Mouse (Mus musculus): ENCODE data around the gene Rnf157. TPM values are rescaled to one million over a fixed set of nuclear protein-coding genes. Genes with fewer than 3 reads are reported as not detected.
"Not testable (repeated sequence)": the region's sequence is repeated elsewhere in the genome, so short reads cannot be mapped to it uniquely, and the experiment has no call there.

Gene Rnf157
- polyA plus RNA-seq, 1 experiment from 2014 or later: 18.3 TPM

DNA sequence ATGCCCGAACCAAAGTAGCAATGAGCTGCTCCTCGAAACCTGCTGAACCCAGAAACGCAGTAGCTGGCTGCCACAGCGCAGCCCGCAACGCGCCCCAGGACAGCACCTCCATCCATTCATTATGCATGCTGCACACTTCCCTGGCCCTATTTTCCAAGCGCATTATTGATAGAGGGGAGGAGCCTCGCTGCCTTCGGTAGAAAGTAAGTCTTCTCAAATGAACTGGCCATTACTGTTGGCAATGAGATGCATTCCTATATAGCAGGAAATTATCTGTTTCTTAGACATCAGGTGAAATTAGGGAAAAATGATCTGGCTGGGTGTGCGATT, 14.5 kb downstream of the Rnf157 start:
- no peaks in the 10 kb centered on the region for H3K9me3 ChIP-seq (replicated peaks)
- DNase-seq (ENCODE audit: low spot score): no peak
- no peak overlapping the region for H3K27ac ChIP-seq
- H3K27me3 ChIP-seq (ENCODE audit: low read depth, poor library complexity, severe bottlenecking): no peaks in the 10 kb centered on the region
- H3K4me3 ChIP-seq: no peak overlapping the region
- peaks cover 29% of the 10 kb centered on the region for H3K36me3 ChIP-seq
- peaks cover 4% of the 10 kb centered on the region; the same call in 1 of the 2 replicates for H3K4me1 ChIP-seq
- 90% methylated on average over 11 of the region's 11 CpGs for WGBS

DNA sequence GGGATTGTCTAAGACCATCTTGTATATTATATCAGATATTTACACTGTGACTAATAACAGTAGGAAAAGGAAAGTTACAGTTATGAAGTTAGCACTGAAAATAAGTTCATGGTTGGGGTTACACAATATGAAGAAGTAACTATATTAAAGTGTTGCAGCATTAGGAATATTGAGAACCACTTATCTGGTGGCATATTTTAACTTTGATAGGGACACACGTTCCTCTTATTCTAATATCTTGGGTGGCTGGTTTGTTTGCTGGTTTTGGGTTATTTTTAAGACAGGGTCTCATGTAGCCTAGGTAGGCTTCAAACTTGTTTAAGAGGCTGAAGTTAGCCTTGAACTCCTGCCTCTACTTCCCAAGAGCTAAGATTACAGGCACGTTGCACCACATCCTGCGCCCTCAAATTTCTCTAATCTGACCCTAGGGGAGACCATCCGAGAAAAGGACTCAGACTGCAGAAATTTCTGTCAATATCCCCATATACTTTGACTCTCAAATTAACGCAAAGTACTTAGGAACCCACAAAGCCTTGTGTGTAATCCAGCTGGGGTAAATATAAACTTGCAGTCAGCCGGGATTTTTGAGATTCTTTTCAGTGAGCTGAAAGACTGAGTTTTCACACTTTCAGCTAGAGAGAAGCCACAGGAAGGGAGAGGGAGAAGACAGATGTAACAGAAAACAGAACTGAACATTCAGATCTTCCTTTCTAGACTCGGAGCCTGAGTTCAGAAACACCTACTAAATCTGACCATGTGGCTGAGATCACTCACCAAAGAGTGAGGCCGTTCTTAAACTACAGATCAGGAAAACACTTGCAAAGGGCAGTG, 15.1 kb downstream of the Rnf157 start:
- no peak overlapping the region for H3K4me3 ChIP-seq
- peaks cover 24% of the 10 kb centered on the region for H3K36me3 ChIP-seq
- no peak overlapping the region for H3K27ac ChIP-seq
- no peaks in the 10 kb centered on the region for H3K9me3 ChIP-seq (replicated peaks)
- no peak for DNase-seq (ENCODE audit: low spot score)
- H3K27me3 ChIP-seq (ENCODE audit: low read depth, poor library complexity, severe bottlenecking): no peaks in the 10 kb centered on the region
- WGBS: 85% methylated on average over 8 of the region's 8 CpGs
- H3K4me1 ChIP-seq: peaks cover 4% of the 10 kb centered on the region; the same call in 1 of the 2 replicates

DNA sequence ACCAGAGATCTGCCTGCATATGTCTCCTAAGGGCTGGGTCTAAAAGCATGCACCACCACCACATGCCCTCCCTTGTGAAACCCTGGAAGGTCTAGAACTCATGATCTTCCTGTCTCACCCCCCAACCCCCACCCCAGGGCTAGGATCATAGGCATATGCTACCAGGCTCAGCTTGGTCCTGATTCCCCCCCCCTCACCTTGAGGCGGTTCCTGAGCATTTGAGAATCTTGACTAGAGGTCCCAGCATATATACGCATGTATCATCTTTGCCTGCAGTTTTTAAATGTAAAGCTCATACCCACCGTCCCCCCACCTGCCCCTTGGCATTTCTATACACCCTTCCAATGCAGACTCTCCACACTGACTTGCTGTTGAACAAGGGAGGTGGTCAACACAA, 15.9 kb downstream of the Rnf157 start:
- Histone ChIP-seq H3K36me3 (peaks cover 24% of the 10 kb centered on the region), H3K4me3 (no peak overlapping the region), H3K27me3 (ENCODE audit: low read depth, poor library complexity, severe bottlenecking) (no peaks in the 10 kb centered on the region), H3K4me1 (peaks cover 4% of the 10 kb centered on the region; the same call in 1 of the 2 replicates), H3K9me3 (replicated peaks) (no peaks in the 10 kb centered on the region), H3K27ac (no peak overlapping the region)
- DNase-seq (ENCODE audit: low spot score): no peak
- WGBS: 89% methylated on average over 3 of the region's 3 CpGs

DNA sequence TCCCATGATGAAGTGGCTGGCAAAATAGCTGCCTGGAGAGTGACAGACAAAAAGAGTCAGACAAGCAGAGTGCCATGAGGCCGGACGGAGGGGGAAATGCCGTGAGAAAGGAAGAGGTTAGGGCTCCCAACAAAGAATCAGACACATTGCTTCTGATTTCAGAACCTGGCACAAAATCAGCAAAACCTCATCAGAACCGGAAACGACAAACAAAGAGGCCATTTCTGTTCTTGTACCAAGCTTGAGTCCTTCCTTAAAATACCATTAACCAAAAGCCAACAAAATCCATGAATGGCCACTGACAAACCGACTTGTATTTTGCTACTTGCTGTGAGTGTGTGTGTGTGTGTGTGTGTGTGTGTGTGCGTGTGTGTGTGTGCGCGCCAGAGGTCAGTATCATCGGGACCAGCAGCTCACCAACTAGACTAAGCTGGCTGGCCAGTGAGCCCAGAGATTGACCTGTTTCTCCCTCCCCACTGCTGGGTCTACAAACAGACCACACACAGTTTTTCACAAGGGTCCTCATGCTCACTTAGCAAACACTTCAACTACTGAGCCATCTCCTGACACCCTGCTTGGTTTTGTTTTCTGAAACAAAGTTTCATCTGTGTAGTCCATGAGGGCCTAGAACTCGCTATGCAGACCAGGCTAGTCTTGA, 16.4 kb downstream of the Rnf157 start:
- H3K36me3 ChIP-seq: peaks cover 24% of the 10 kb centered on the region
- no peak overlapping the region for H3K27ac ChIP-seq
- no peak overlapping the region for H3K4me3 ChIP-seq
- no peaks in the 10 kb centered on the region for H3K9me3 ChIP-seq (replicated peaks)
- H3K27me3 ChIP-seq (ENCODE audit: low read depth, poor library complexity, severe bottlenecking): no peaks in the 10 kb centered on the region
- 91% methylated on average over 11 of the region's 11 CpGs for WGBS
- H3K4me1 ChIP-seq: peaks cover 4% of the 10 kb centered on the region; the same call in 1 of the 2 replicates
- no peak for DNase-seq (ENCODE audit: low spot score)

DNA sequence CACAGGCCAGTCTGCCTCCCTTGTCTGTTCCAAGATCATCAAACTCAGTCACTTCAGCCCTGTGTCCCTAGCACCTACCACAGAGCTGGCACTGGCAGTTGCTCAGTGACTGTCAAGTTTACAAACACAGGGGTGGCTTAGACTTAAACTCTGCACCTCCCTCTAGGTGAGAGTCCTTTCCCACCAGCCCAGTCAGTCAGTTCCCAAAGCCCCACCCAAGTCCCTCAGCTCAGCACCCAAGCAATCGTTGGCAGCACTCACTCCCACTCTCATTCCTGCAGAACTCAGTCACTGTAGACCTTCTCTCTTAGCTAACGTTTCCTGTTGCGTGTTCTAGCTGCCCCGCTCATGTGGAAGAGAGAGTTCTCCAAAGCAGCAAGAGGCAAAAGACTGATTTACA, 18.1 kb downstream of the Rnf157 start:
- WGBS: 92% methylated on average over 4 of the region's 4 CpGs
- Histone ChIP-seq H3K36me3 (peaks cover 24% of the 10 kb centered on the region), H3K27ac (no peak overlapping the region)

DNA sequence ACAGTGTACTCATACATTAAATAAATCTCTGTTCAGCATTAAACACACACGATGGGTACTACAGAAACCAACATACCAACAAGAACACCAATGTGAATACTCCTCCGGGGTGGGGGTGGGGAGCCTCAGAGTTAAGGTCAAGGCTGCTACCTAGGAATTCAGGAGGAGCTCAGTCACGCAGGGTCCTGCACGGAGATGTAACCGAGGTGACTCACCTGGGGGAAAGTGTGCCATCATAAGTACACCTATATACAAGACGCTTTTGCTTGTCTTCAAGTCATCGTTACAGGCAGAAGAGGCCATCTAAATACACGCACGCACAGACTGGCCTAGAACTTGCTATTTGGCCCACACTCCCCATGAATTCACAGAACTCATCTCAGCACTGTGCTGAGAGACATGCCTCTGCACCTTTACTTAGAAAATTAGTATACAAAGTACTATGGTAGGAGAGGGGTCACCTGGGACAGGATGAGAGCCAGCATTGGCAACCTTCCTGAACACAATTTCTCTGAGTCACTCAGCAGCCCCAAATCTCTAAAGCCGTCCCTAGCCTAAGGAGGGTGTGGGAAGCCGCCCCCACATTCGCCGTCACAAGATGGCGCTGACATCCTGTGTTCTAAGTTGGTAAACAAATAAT, 23.9 kb downstream of the Rnf157 start:
- WGBS: 68% methylated on average over 14 of the region's 14 CpGs
- no peaks in the 10 kb centered on the region for H3K27me3 ChIP-seq (ENCODE audit: low read depth, poor library complexity, severe bottlenecking)
- H3K9me3 ChIP-seq (replicated peaks): no peaks in the 10 kb centered on the region
- peaks cover 27% of the 10 kb centered on the region for H3K4me1 ChIP-seq
- H3K4me3 ChIP-seq: peak overlapping the region; percentile 29; the same call in 1 of the 2 replicates
- peak overlapping the region; percentile 79 for H3K27ac ChIP-seq
- 0 out of 2 replicates have a peak, but pooled peaks cover 5% of the 10 kb centered on the region for H3K36me3 ChIP-seq
- DNase-seq (ENCODE audit: low spot score): peak; percentile 48

More for the DNA sequence above, 18.1 kb downstream of the Rnf157 start:
- H3K9me3 ChIP-seq (replicated peaks): no peaks in the 10 kb centered on the region
- DNase-seq (ENCODE audit: low spot score): no peak
- no peak overlapping the region for H3K4me3 ChIP-seq
- no peaks in the 10 kb centered on the region for H3K27me3 ChIP-seq (ENCODE audit: low read depth, poor library complexity, severe bottlenecking)
- peaks cover 4% of the 10 kb centered on the region; the same call in 1 of the 2 replicates for H3K4me1 ChIP-seq

DNA sequence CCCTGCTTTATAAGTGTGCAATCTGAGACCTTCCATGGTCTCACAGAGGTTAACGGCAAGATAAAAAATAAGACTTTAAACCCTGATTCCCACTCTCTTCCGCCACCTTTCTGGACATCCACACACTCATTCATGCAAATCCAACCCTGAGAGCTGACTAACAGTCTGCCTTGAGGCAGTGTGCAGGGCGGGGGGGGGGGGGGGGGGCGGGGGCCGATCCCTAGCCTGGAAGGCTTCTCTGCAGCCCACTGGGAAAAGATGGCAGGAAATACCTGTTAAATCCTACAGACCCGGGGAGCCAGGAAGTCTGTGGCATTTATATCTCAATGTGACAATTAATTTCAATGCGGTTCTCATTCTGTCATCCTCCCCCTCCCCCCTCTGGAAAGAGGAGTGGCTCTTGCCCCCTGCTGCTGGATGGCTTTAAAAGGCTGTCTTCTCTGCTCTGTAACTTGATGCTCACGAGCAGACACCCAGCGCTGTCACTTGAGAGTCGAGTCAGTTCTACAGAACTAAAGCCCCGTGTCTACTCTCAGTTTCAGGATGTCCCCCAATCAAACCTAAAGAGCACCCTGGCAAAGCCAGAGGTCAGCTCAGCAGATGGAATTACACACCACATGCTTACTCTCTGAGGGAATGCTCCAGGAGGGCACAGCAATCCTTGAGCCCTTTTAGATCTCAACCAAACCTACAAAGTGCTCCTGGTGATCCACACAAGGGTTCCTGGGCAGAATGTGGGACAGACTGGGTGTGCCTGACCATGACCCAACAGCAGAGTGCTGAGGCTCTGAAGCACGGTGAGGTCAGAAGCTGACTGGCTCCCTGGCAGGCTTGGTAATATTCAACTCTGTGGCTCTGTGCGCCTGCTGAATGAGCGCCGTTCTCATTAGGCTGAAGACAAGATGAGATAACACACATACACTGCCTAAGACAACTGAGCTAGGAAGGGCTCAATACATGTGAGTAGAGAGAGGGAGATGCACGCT, 25.5 kb downstream of the Rnf157 start:
- H3K27ac ChIP-seq: peak overlapping the region; percentile 75
- 14% methylated on average over 15 of the region's 16 CpGs for WGBS
- no peaks in the 10 kb centered on the region for H3K27me3 ChIP-seq (ENCODE audit: low read depth, poor library complexity, severe bottlenecking)
- H3K9me3 ChIP-seq (replicated peaks): no peaks in the 10 kb centered on the region
- 0 out of 2 replicates have a peak, but pooled peaks cover 5% of the 10 kb centered on the region for H3K36me3 ChIP-seq
- H3K4me1 ChIP-seq: peaks cover 27% of the 10 kb centered on the region
- H3K4me3 ChIP-seq: peak overlapping the region; percentile 28
- DNase-seq (ENCODE audit: low spot score): no peak

DNA sequence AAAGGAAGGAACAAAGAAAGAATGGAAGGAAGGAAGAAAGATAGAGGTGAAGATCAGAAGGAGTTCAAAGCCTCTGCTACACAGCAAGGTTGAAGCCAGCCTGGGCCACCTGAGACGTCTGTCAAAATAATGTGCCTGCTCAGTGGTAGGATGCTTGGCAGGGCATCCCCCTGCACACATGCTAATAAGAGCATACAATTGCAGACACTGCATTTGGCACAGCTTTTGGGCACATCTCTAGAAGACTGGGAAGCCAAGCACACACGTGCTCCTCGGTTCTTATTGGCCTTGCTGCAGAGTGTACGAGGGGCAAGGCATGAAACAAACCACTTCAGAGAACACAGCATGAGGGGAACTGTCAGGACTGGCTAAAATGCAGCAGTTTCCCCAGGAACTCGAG, 26.8 kb downstream of the Rnf157 start:
- H3K9me3 ChIP-seq (replicated peaks): no peaks in the 10 kb centered on the region
- no peaks in the 10 kb centered on the region for H3K27me3 ChIP-seq (ENCODE audit: low read depth, poor library complexity, severe bottlenecking)
- H3K4me1 ChIP-seq: peaks cover 27% of the 10 kb centered on the region
- no peak overlapping the region for H3K27ac ChIP-seq
- H3K36me3 ChIP-seq: 0 out of 2 replicates have a peak, but pooled peaks cover 7% of the 10 kb centered on the region
- no peak overlapping the region for H3K4me3 ChIP-seq
- no peak for DNase-seq (ENCODE audit: low spot score)
- WGBS: 59% methylated on average over 5 of the region's 5 CpGs

DNA sequence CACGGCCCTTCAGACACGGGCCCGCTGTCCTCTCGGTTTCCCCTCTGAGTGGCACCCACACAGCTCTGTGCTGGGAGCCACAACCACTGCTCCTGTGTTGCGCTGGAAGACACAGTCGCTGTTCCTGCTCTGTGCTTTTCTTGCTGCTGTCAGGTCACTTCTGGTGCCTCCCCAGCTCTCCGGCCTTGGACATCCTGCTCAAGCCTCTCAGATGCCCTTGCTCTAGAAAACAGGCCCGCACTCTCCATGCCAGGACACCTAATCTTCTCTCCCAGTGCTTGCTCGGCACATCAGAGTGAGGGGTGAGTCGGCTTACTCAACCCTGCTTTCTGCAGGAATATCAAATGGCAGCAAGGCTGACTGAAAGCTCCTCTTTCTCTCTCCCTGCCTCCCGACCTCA, 28.7 kb downstream of the Rnf157 start:
- H3K27ac ChIP-seq: peak overlapping the region; percentile 53; the same call in 1 of the 2 replicates
- H3K27me3 ChIP-seq (ENCODE audit: low read depth, poor library complexity, severe bottlenecking): no peaks in the 10 kb centered on the region
- peaks cover 27% of the 10 kb centered on the region for H3K4me1 ChIP-seq
- 0 out of 2 replicates have a peak, but pooled peaks cover 7% of the 10 kb centered on the region for H3K36me3 ChIP-seq
- DNase-seq (ENCODE audit: low spot score): no peak
- no peak overlapping the region for H3K4me3 ChIP-seq
- no peaks in the 10 kb centered on the region for H3K9me3 ChIP-seq (replicated peaks)
- WGBS: 87% methylated on average over 11 of the region's 11 CpGs

DNA sequence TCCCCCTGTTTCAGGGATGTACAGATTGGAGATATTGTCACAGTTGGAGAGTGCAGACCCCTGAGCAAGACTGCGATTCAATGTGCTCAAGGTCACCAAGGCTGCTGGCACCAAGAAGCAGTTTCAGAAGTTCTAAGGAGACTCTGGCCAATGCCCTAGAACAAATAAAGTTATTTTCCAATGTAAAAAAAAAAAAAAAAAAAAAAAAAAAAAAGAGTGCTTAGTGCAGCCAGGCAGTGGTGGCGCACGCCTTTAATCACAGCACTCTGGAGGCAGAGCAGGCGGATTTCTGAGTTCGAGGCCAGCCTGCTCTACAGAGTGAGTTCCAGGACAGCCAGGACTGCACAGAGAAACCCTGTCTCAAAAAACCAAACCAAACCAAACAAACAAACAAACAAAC, 29.8 kb downstream of the Rnf157 start:
- H3K27ac ChIP-seq; H3K9me3 ChIP-seq (replicated peaks); H3K36me3 ChIP-seq; H3K4me3 ChIP-seq; H3K27me3 ChIP-seq (ENCODE audit: low read depth, poor library complexity, severe bottlenecking); DNase-seq (ENCODE audit: low spot score): not testable (repeated sequence)
- H3K4me1 ChIP-seq: peaks cover 22% of the 10 kb centered on the region
- WGBS: 93% methylated on average over 5 of the region's 5 CpGs

DNA sequence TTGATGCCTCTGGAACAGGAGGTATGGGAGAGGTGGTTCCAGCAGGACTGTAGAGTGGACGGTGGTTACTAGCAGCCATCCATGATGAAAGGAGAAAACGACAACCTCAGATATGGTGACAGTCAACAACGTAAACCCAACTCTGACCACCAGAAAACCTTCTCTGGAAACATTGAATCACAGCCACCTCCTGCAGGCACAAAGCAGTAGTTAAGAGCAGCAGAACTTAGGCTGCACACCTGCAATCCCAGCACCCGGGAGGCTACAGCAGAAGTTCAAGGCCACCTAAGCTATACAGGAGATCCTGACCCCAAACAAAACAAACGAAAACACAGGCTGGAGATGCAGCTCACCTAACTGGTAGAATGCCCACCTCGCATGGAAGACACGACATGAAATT, 32.1 kb downstream of the Rnf157 start:
- no peak overlapping the region for H3K27ac ChIP-seq
- no peaks in the 10 kb centered on the region for H3K4me1 ChIP-seq
- no peaks in the 10 kb centered on the region for H3K9me3 ChIP-seq (replicated peaks)
- H3K36me3 ChIP-seq: 0 out of 2 replicates have a peak, but pooled peaks cover 2% of the 10 kb centered on the region
- no peak for DNase-seq (ENCODE audit: low spot score)
- 90% methylated on average over 7 of the region's 7 CpGs for WGBS
- no peaks in the 10 kb centered on the region for H3K27me3 ChIP-seq (ENCODE audit: low read depth, poor library complexity, severe bottlenecking)
- no peak overlapping the region for H3K4me3 ChIP-seq

DNA sequence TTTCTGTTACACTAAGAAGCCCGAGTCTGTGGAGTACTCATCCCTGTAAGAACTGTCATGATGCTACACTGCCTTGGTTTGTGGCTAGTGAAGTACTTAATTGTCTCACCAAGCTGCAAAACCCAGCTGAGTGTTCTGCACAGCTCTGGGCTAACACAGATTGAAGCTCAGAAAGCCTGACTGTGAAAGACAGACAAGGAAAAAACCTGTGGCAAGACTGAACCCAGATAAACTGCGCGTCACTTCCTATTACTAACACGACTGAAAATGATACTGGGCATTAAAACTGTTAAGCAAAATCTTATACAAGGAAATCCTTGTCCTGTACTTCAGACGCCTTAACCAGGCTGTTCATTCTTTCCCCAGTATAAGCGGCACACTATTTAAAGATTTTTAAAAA, 33.3 kb downstream of the Rnf157 start:
- H3K27ac ChIP-seq: no peak overlapping the region
- 87% methylated on average over 6 of the region's 6 CpGs for WGBS
- no peaks in the 10 kb centered on the region for H3K4me1 ChIP-seq
- no peaks in the 10 kb centered on the region for H3K9me3 ChIP-seq (replicated peaks)
- H3K36me3 ChIP-seq: 0 out of 2 replicates have a peak, but pooled peaks cover 2% of the 10 kb centered on the region
- no peaks in the 10 kb centered on the region for H3K27me3 ChIP-seq (ENCODE audit: low read depth, poor library complexity, severe bottlenecking)
- DNase-seq (ENCODE audit: low spot score): no peak
- no peak overlapping the region for H3K4me3 ChIP-seq
